Mouse (Mus musculus): ENCODE results near the gene Gcm1. TPM values are rescaled to one million over a fixed set of nuclear protein-coding genes. Genes with fewer than 3 reads are reported as not detected.

The Gcm1 gene
- polyA plus RNA-seq, 1 experiment = 3.1 TPM

DNA sequence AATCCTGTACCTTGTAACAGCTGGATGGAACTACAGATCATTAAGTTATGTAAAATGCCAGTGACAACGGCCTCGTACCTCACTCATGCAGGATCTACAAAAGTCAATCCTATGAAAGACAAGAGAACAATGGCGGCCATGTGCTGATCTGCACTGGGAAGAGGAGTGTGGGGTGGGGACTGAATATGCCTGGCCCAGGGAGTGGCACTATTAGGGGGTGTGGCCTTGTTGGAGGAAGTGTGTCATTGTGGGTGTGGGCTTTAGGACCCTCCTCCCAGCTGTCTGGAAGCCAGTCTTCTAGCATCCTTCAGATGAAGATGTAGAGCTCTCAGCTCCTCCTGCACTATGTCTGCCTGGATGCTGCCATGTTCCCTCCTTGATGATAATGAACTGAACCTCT is 38.9 kb downstream of the Gcm1 start:
- H3K4me1 ChIP-seq (ENCODE audit: control insufficient read depth, insufficient read depth, low read length) = no peaks in the 10 kb centered on the region
- no peak for DNase-seq
- TF ChIP-seq CTCF (conservative IDR thresholded peaks at IDR 0.05; ENCODE audit: insufficient read depth, insufficient read length, low read depth, low read length) = no peak
- TF ChIP-seq POLR2A (IDR thresholded peaks at IDR 0.05; ENCODE audit: low read depth, low read length) = no peak
- 89% methylated on average over 3 of the region's 3 CpGs for whole genome bisulfite sequencing
- no peak overlapping the region for H3K27ac ChIP-seq (ENCODE audit: insufficient read depth, low read depth, low read length)
- H3K36me3 ChIP-seq (ENCODE audit: control insufficient read depth, insufficient read depth, low read length) = peaks cover 8% of the 10 kb centered on the region; the same call in 1 of the 2 replicates
- no peaks in the 10 kb centered on the region for H3K27me3 ChIP-seq (replicated peaks; ENCODE audit: control insufficient read depth, insufficient read depth, low read length)
- no peak overlapping the region for H3K4me3 ChIP-seq (ENCODE audit: insufficient read depth, low read depth, low read length)

DNA sequence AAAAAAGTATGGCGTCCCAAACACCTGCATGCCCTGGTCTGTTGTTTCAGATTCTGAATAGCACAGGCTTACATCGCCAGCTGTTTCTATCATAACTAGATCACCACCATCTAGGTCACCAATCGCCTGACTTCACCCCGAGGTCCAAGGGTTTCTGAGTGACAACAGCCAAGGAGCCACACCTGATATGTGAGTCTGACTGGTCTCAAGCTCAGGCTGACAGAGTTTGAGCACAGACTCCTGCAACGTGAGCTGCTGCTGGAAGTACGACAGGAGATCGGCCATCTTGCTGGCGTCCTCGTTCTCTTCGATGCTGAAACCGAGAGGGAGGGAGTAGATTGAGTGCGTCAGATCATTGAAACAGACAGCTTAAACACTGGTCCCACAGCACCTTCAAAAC is 44.0 kb downstream of the Gcm1 start:
- no peaks in the 10 kb centered on the region for H3K27me3 ChIP-seq (replicated peaks; ENCODE audit: control insufficient read depth, insufficient read depth, low read length)
- peaks cover 21% of the 10 kb centered on the region for H3K36me3 ChIP-seq (ENCODE audit: control insufficient read depth, insufficient read depth, low read length)
- no peak for TF ChIP-seq POLR2A (IDR thresholded peaks at IDR 0.05; ENCODE audit: low read depth, low read length)
- no peak for TF ChIP-seq CTCF (conservative IDR thresholded peaks at IDR 0.05; ENCODE audit: insufficient read depth, insufficient read length, low read depth, low read length)
- DNase-seq = no peak
- H3K4me3 ChIP-seq (ENCODE audit: insufficient read depth, low read depth, low read length) = no peak overlapping the region
- no peak overlapping the region for H3K27ac ChIP-seq (ENCODE audit: insufficient read depth, low read depth, low read length)
- no peaks in the 10 kb centered on the region for H3K4me1 ChIP-seq (ENCODE audit: control insufficient read depth, insufficient read depth, low read length)
- 87% methylated on average over 12 of the region's 12 CpGs for WGBS

GRCm38 (mm10) chr9:78096376-78096775 is 44.7 kb downstream of the Gcm1 start:
- Histone ChIP-seq H3K36me3 (ENCODE audit: control insufficient read depth, insufficient read depth, low read length) (peaks cover 21% of the 10 kb centered on the region), H3K4me1 (ENCODE audit: control insufficient read depth, insufficient read depth, low read length) (no peaks in the 10 kb centered on the region), H3K4me3 (ENCODE audit: insufficient read depth, low read depth, low read length) (no peak overlapping the region), H3K27ac (ENCODE audit: insufficient read depth, low read depth, low read length) (no peak overlapping the region), H3K27me3 (replicated peaks; ENCODE audit: control insufficient read depth, insufficient read depth, low read length) (no peaks in the 10 kb centered on the region)
- WGBS = over 99% methylated on average over 6 of the region's 6 CpGs
- TF ChIP-seq CTCF (conservative IDR thresholded peaks at IDR 0.05; ENCODE audit: insufficient read depth, insufficient read length, low read depth, low read length) (peak; percentile 37; the same call in 1 of the 2 replicates), POLR2A (IDR thresholded peaks at IDR 0.05; ENCODE audit: low read depth, low read length) (no peak)
- no peak for DNase-seq

DNA sequence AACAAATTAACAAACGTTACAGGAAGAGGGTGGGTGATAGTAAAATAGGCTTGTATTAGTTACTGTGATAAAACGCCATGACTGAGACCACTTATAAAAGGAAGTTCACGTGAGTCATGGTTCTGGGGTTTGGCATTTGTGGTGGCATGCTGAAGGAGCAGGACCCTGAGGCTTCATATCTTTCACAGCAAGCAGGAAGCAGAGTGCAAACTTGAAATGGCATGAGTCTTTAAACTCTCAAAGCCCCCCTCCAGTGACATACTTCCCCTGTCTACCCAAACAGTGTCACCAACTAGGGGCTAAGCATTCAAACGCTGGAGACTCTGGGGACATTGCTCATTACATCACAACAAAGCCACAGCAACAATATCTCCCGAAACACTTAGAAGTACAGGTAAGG is 49.2 kb downstream of the Gcm1 start:
- Histone ChIP-seq H3K4me1 (ENCODE audit: control insufficient read depth, insufficient read depth, low read length) (peaks cover 8% of the 10 kb centered on the region; the same call in 1 of the 2 replicates), H3K27ac (ENCODE audit: insufficient read depth, low read depth, low read length) (no peak overlapping the region), H3K36me3 (ENCODE audit: control insufficient read depth, insufficient read depth, low read length) (peaks cover 17% of the 10 kb centered on the region), H3K27me3 (replicated peaks; ENCODE audit: control insufficient read depth, insufficient read depth, low read length) (no peaks in the 10 kb centered on the region), H3K4me3 (ENCODE audit: insufficient read depth, low read depth, low read length) (no peak overlapping the region)
- WGBS = 78% methylated on average over 5 of the region's 5 CpGs
- no peak for TF ChIP-seq POLR2A (IDR thresholded peaks at IDR 0.05; ENCODE audit: low read depth, low read length)
- no peak for TF ChIP-seq CTCF (conservative IDR thresholded peaks at IDR 0.05; ENCODE audit: insufficient read depth, insufficient read length, low read depth, low read length)
- no peak for DNase-seq

- Histone ChIP-seq H3K36me3 (ENCODE audit: control insufficient read depth, insufficient read depth, low read length) (peaks cover 16% of the 10 kb centered on the region), H3K27ac (ENCODE audit: insufficient read depth, low read depth, low read length) (no peak overlapping the region), H3K4me3 (ENCODE audit: insufficient read depth, low read depth, low read length) (no peak overlapping the region), H3K4me1 (ENCODE audit: control insufficient read depth, insufficient read depth, low read length) (peaks cover 9% of the 10 kb centered on the region; the same call in 1 of the 2 replicates), H3K27me3 (replicated peaks; ENCODE audit: control insufficient read depth, insufficient read depth, low read length) (no peaks in the 10 kb centered on the region)
- no peak for DNase-seq
- 54% methylated on average over 4 of the region's 4 CpGs for WGBS
- TF ChIP-seq POLR2A (IDR thresholded peaks at IDR 0.05; ENCODE audit: low read depth, low read length) (no peak), CTCF (conservative IDR thresholded peaks at IDR 0.05; ENCODE audit: insufficient read depth, insufficient read length, low read depth, low read length) (no peak)
Observed at GRCm38 (mm10) chr9:78101431-78101830, 49.7 kb downstream of the Gcm1 start.

- peak; percentile 68 for DNase-seq
- Histone ChIP-seq H3K36me3 (ENCODE audit: control insufficient read depth, insufficient read depth, low read length) (peaks cover 4% of the 10 kb centered on the region), H3K4me3 (ENCODE audit: insufficient read depth, low read depth, low read length) (no peak overlapping the region), H3K27ac (ENCODE audit: insufficient read depth, low read depth, low read length) (peak overlapping the region; percentile 39; the same call in 1 of the 2 replicates), H3K4me1 (ENCODE audit: control insufficient read depth, insufficient read depth, low read length) (peaks cover 17% of the 10 kb centered on the region; the same call in 1 of the 2 replicates), H3K27me3 (replicated peaks; ENCODE audit: control insufficient read depth, insufficient read depth, low read length) (no peaks in the 10 kb centered on the region)
- WGBS = 54% methylated on average over 8 of the region's 8 CpGs
- TF ChIP-seq POLR2A (IDR thresholded peaks at IDR 0.05; ENCODE audit: low read depth, low read length) (no peak), CTCF (conservative IDR thresholded peaks at IDR 0.05; ENCODE audit: insufficient read depth, insufficient read length, low read depth, low read length) (no peak)
Observed at GRCm38 (mm10) chr9:78103965-78104560, 52.3 kb downstream of the Gcm1 start.

- no peak for DNase-seq
- Histone ChIP-seq H3K27me3 (replicated peaks; ENCODE audit: control insufficient read depth, insufficient read depth, low read length) (no peaks in the 10 kb centered on the region), H3K4me3 (ENCODE audit: insufficient read depth, low read depth, low read length) (no peak overlapping the region), H3K4me1 (ENCODE audit: control insufficient read depth, insufficient read depth, low read length) (peaks cover 17% of the 10 kb centered on the region; the same call in 1 of the 2 replicates), H3K36me3 (ENCODE audit: control insufficient read depth, insufficient read depth, low read length) (peaks cover 2% of the 10 kb centered on the region), H3K27ac (ENCODE audit: insufficient read depth, low read depth, low read length) (no peak overlapping the region)
- WGBS = 48% methylated on average over 6 of the region's 6 CpGs
- TF ChIP-seq CTCF (conservative IDR thresholded peaks at IDR 0.05; ENCODE audit: insufficient read depth, insufficient read length, low read depth, low read length) (no peak), POLR2A (IDR thresholded peaks at IDR 0.05; ENCODE audit: low read depth, low read length) (no peak)
Observed at GRCm38 (mm10) chr9:78104973-78105372, 53.2 kb downstream of the Gcm1 start.
